ENCODE assay signal across 8 mouse cellular contexts in the genomic region with DNA sequence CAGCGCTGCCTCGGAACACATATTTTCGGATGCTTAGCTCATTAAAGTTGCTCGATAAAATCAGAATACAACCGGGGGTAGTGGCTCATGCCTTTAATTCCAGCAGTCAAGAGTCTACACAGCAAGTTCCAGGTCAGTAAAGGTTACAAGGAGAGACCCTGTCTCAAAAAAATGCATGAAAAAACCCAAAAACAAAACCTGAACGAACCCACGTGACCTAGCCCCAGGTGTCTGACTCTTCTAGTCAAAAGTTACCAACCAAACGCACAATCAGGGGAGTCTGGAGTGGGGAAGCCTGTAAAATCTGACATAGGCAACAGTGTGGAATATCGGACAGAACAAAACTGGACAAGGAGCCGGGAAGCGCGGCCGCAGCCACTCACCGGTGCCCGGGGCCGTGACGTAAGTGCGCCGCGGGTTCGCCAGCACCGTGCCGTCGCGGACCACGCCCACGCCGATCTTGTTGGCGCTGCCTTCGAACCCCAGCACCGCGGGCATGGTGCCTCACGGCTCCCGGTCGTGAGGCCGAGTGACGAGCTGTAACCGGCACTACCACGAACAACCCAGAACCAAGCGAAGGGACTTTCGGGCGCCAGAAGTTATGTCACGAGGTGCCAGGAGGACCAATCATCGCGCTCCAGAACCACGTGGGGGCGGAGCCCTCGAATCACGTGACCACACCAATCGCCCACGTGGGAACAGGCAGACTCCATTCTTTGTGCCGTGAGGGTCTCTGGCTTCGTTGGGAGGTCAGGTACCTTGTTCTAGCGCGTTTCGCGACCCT. TPM values are rescaled to one million over a fixed set of nuclear protein-coding genes. Genes with fewer than 3 reads are reported as not detected.
DNase-seq lines count a peak whose midpoint lies in the region; ATAC-seq lines count a peak whose summit lies in the region.

A gene (minus strand): TSS at position 613 of the 784 bp plus-strand sequence.
A gene (plus strand): TSS at position 688 of the 784 bp plus-strand sequence.

- no peaks in the 10 kb centered on the region for H3K27me3 ChIP-seq in intestine, embryonic 14.5 days (replicated peaks; ENCODE audit: control insufficient read depth, insufficient read depth, low read length)

- H3K4me3 ChIP-seq in intestine, embryonic 14.5 days (ENCODE audit: low read depth, low read length) = peak within 1 kb of the TSS; percentile 94

- peaks cover 6% of the 10 kb centered on the region for H3K4me1 ChIP-seq in intestine, embryonic 14.5 days (replicated peaks; ENCODE audit: control insufficient read depth, insufficient read depth, low read length)

- WGBS in intestine, embryonic 14.5 days = under 1% methylated on average over 57 of the region's 57 CpGs

- peak within 1 kb of the TSS; percentile 91 for H3K4me2 ChIP-seq in intestine, embryonic 14.5 days (ENCODE audit: low read length)

- H3K9me3 ChIP-seq in intestine, embryonic 14.5 days (ENCODE audit: control insufficient read depth, low read length) = no peaks in the 10 kb centered on the region

- intact Hi-C loops in left cerebral cortex, postnatal 14 days (cut with DNase I) = no loop called here

- peak; percentile 91 to 92 for DNase-seq in adrenal gland, adult 18-20 months (ENCODE audit: low spot score in 2 of 2)
- DNase-seq in embryo, embryonic 11 days = peak; percentile 98
- DNase-seq in gastrocnemius, postnatal 25 days = peak; percentile 94
- peak; percentile 97 for DNase-seq in intestine, embryonic 14.5 days (ENCODE audit: low spot score)
- DNase-seq in left cerebral cortex, postnatal 14 days (ENCODE audit: low spot score in 2 of 2) = peak; percentile 98 to 99
- peak; percentile 98 for DNase-seq in mesoderm, embryonic 11.5 days (ENCODE audit: low read depth, low spot score)
- peak; percentile 97 for DNase-seq in right cerebral cortex, postnatal 36 days (ENCODE audit: low spot score in 2 of 2)
- peak; percentile 98 for DNase-seq in yolk sac, embryonic 10.5 days (ENCODE audit: low spot score)

- peak within 1 kb of the TSS; percentile 96 for H3K27ac ChIP-seq in intestine, embryonic 14.5 days (ENCODE audit: low read depth)

- peak; percentile 95 for ATAC-seq in intestine, embryonic 14.5 days (replicated peaks; ENCODE audit: low FRiP score, low TSS enrichment, low read depth)

- H3K9ac ChIP-seq in intestine, embryonic 14.5 days (ENCODE audit: low read length) = peak within 1 kb of the TSS; percentile 93

- H3K36me3 ChIP-seq in intestine, embryonic 14.5 days (ENCODE audit: control insufficient read depth, insufficient read depth, low read length) = peaks cover 43% of the 10 kb centered on the region

RNA-seq across cellular contexts. Expression of the first gene that starts in this region (rescaled TPM):
- 10 to 100 TPM; 48.9 to 51.3 TPM for total RNA-seq in adrenal gland, adult 18-20 months (2021)
- 10 to 100 TPM; 40.1 to 41.8 TPM for total RNA-seq in gastrocnemius, postnatal 25 days (2021)
- polyA plus RNA-seq in intestine, embryonic 14.5 days (2014; fragmentation: Nextera tagmentation; extraction: Ambion mirVana) = 140 and 169 TPM in 2 replicates
- total RNA-seq in left cerebral cortex, postnatal 14 days (2021) = 10 to 100 TPM; 35.1 to 39.7 TPM

RNA-seq across cellular contexts. Expression of the second gene that starts in this region (rescaled TPM):
- 10 to 100 TPM; 50.7 to 66.7 TPM for total RNA-seq in adrenal gland, adult 18-20 months (2021)
- total RNA-seq in gastrocnemius, postnatal 25 days (2021) = 10 to 100 TPM; 23.7 to 24.8 TPM
- 291 and 302 TPM in 2 replicates for polyA plus RNA-seq in intestine, embryonic 14.5 days (2014; fragmentation: Nextera tagmentation; extraction: Ambion mirVana)
- 10 to 100 TPM; 57.7 to 61.1 TPM for total RNA-seq in left cerebral cortex, postnatal 14 days (2021)

Comparison
In these comparisons a context has a peak if more than half of its experiments do, and no peak if none do; other contexts are left out.
1. Peak in every context shown above with its lines: DNase-seq, ATAC-seq, H3K4me3 ChIP-seq and H3K27ac ChIP-seq.